Mouse (Mus musculus) cortical plate, adult 2 months (tissue): ENCODE measurements around the gene Gmeb2.

Experiments
- CTCF ChIP-seq: fragments of 200-500 bp; IDR thresholded peaks from 2 replicates; pipeline ENCODE4 v1.5.1; 2011; ENCODE audit warnings: mild to moderate bottlenecking, control low read depth, low read length; ENCODE audit not compliant: insufficient read depth; ENCODE audit errors: extremely low read depth
- POLR2A ChIP-seq: fragments of 200-500 bp; IDR thresholded peaks from 2 replicates; pipeline ENCODE4 v1.6.1; 2011; ENCODE audit warnings: mild to moderate bottlenecking, low read length, control low read depth; ENCODE audit not compliant: insufficient read depth; ENCODE audit errors: extremely low read depth

DNA sequence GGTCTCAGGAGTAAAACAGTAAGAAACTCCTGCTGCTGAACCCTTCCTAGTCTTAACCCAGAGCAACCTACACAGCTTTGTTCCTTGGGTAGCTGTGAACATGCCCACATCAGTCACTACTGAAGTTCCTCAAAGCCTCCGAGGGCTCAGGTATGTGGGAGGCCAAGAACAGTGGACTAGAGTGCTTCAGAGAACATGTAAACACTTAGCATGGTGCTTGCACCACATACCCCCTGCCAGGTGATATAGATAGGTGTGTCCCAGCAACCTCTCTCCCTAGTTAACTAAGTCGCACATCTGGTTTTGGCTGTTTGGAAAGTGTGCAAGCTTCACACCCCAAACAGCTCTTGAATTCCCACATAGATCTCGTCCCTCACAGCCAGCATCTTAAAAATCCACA is 86.2 kb downstream of the Gmeb2 start:
- no peak for TF ChIP-seq POLR2A
- TF ChIP-seq CTCF = no peak
